Mouse (Mus musculus): Measurements from ENCODE around the gene Tubg2.

Tubg2 gene

GRCm38 (mm10) chr11:101164677-101165580, 9.2 kb downstream of the Tubg2 start:
- in situ Hi-C loops (cut with MboI), result no loop called here

GRCm38 (mm10) chr11:101166357-101166756, 10.7 kb downstream of the Tubg2 start:
- in situ Hi-C loops (cut with MboI), result no loop called here

GRCm38 (mm10) chr11:101167211-101167962, 11.7 kb downstream of the Tubg2 start:
- in situ Hi-C loops (cut with MboI), result no loop called here

- in situ Hi-C loops (cut with MboI), result no loop called here
Measured at GRCm38 (mm10) chr11:101167963-101168300, 12.2 kb downstream of the Tubg2 start.

- in situ Hi-C loops (cut with MboI), result no loop called here
Measured at GRCm38 (mm10) chr11:101168301-101168980, 12.7 kb downstream of the Tubg2 start.

- in situ Hi-C loops (cut with MboI), result no loop called here
Measured at GRCm38 (mm10) chr11:101169301-101170107, 13.8 kb downstream of the Tubg2 start.

GRCm38 (mm10) chr11:101170354-101170810, 14.7 kb downstream of the Tubg2 start, which contains the start of gene Cntnap1:
Cntnap1 (plus strand) TSS chr11:101170523.
- in situ Hi-C loops (cut with MboI), result no loop called here

GRCm38 (mm10) chr11:101170811-101171610, 15.3 kb downstream of the Tubg2 start, which contains the start of gene Plekhh3:
Plekhh3 (minus strand) TSS chr11:101171351.
- in situ Hi-C loops (cut with MboI), result no loop called here

GRCm38 (mm10) chr11:101171721-101172433, 16.2 kb downstream of the Tubg2 start:
- in situ Hi-C loops (cut with MboI), result no loop called here

GRCm38 (mm10) chr11:101172434-101172815, 16.7 kb downstream of the Tubg2 start:
- in situ Hi-C loops (cut with MboI), result no loop called here

GRCm38 (mm10) chr11:101173112-101173511, 17.4 kb downstream of the Tubg2 start:
- in situ Hi-C loops (cut with MboI), result no loop called here

GRCm38 (mm10) chr11:101173631-101174388, 18.1 kb downstream of the Tubg2 start:
- in situ Hi-C loops (cut with MboI), result no loop called here

GRCm38 (mm10) chr11:101174389-101174745, 18.7 kb downstream of the Tubg2 start:
- in situ Hi-C loops (cut with MboI), result no loop called here

GRCm38 (mm10) chr11:101174851-101175628, 19.3 kb downstream of the Tubg2 start, which contains the start of gene Ccr10:
Ccr10 (minus strand) TSS chr11:101175443.
- in situ Hi-C loops (cut with MboI), result no loop called here

GRCm38 (mm10) chr11:101175636-101176116, 20.0 kb downstream of the Tubg2 start:
- in situ Hi-C loops (cut with MboI), result no loop called here

GRCm38 (mm10) chr11:101176117-101176691, 20.5 kb downstream of the Tubg2 start:
- in situ Hi-C loops (cut with MboI), result no loop called here

- in situ Hi-C loops (cut with MboI), result no loop called here
Measured at GRCm38 (mm10) chr11:101176933-101177773, 21.4 kb downstream of the Tubg2 start.

Measured in mature B cell (primary cell).